Mouse (Mus musculus) forebrain, embryonic 13.5 days (tissue): ENCODE results near the gene Dbf4. TPM values are rescaled to one million over a fixed set of nuclear protein-coding genes. Genes with fewer than 3 reads are reported as not detected.

Experiments
- ATAC-seq: fragments of 200-750 bp; cut with Nextera tagmentation; 2 replicates; pipeline ENCODE4 v1.8.0; 2017
- H3K27ac ChIP-seq: fragments of 300-500 bp; sonication (generic); 2 replicates; pipeline ENCODE4 v1.5.1; 2015; ENCODE audit warnings: inconsistent platforms, mild to moderate bottlenecking, moderate library complexity
- H3K27me3 ChIP-seq: fragments of 300-500 bp; sonication (generic); 2 replicates; pipeline ENCODE4 v1.6.1; 2015; ENCODE audit warnings: mild to moderate bottlenecking, inconsistent platforms
- H3K36me3 ChIP-seq: fragments of 300-500 bp; sonication (generic); 2 replicates; pipeline ENCODE4 v1.6.1; 2015; ENCODE audit warnings: mild to moderate bottlenecking, inconsistent platforms; ENCODE audit not compliant: poor library complexity, severe bottlenecking
- H3K4me1 ChIP-seq: fragments of 300-500 bp; sonication (generic); 2 replicates; pipeline ENCODE4 v1.6.1; 2015; ENCODE audit warnings: inconsistent platforms
- H3K4me2 ChIP-seq: fragments of 300-500 bp; sonication (generic); 2 replicates; pipeline ENCODE4 v1.6.1; 2015; ENCODE audit warnings: inconsistent platforms, mild to moderate bottlenecking, moderate library complexity
- H3K4me3 ChIP-seq: fragments of 300-500 bp; sonication (generic); 2 replicates; pipeline ENCODE4 v1.5.1; 2015; ENCODE audit warnings: mild to moderate bottlenecking, inconsistent platforms
- H3K9ac ChIP-seq: fragments of 300-500 bp; sonication (generic); 2 replicates; pipeline ENCODE4 v1.6.1; 2015; ENCODE audit warnings: mild to moderate bottlenecking, inconsistent platforms
- H3K9me3 ChIP-seq: fragments of 300-500 bp; sonication (generic); replicated peaks from 2 replicates; pipeline ENCODE4 v1.6.1; 2016; ENCODE audit warnings: inconsistent platforms
- WGBS: fragments of 180-500 bp; shearing (Covaris S2); methylation state at CpG from one replicate; pipeline ENCODE4 v1.1.7; 2015; 5-methylcytosine and 5-hydroxymethylcytosine counted together
- polyA plus RNA-seq: library from polyadenylated mRNA; unstranded; fragments of >200 nt; fragmentation: Nextera tagmentation; extraction: Ambion mirVana; gene quantifications from 2 replicates; pipeline ENCODE4 v1.2.1, GENCODE M21; 2015

Dbf4 gene
- polyA plus RNA-seq, 1 experiment from 2014 or later = 43.4 TPM

DNA sequence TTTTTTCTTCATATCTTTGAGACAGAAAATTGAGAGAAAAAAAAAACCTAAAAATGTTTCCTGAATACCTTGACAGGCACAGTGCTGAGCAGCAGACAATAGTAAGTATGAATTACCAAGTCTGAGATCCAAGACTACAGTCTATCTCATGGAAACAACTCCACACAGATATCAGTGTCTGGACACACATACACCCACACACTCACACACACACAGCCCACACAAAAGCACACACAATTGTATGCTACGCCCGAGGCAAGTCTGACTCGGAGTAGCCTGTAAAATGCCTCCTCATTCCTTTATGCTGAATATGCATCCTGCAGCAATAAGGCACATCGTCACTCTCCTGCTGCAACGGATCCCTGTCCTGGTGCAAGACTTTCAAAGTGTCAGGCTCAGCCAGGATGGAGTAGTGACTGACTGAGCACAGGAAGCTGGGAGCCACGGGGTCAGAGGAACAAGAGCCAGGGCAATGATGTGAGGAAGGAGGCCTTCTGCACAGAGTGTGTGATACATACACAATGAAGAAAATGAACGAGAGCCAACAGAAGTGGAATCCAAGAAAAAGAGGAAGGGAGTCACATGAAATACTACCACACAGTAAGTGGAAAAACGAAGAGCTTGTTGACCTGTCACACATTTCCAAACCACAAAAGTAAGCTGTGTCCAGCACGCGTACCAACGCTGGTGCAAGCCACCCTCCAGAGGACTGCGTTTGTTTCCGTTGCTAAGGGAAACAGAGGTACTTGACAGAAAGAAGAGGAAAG lies 65.4 kb downstream of the Dbf4 start:
- Histone ChIP-seq H3K9me3 (no peaks in the 10 kb centered on the region), H3K27me3 (no peaks in the 10 kb centered on the region), H3K4me1 (peaks cover 10% of the 10 kb centered on the region), H3K4me2 (no peak overlapping the region), H3K4me3 (no peak overlapping the region), H3K36me3 (no peaks in the 10 kb centered on the region), H3K27ac (no peak overlapping the region), H3K9ac (no peak overlapping the region)
- 68% methylated on average over 13 of the region's 13 CpGs for WGBS
- ATAC-seq = no peak

DNA sequence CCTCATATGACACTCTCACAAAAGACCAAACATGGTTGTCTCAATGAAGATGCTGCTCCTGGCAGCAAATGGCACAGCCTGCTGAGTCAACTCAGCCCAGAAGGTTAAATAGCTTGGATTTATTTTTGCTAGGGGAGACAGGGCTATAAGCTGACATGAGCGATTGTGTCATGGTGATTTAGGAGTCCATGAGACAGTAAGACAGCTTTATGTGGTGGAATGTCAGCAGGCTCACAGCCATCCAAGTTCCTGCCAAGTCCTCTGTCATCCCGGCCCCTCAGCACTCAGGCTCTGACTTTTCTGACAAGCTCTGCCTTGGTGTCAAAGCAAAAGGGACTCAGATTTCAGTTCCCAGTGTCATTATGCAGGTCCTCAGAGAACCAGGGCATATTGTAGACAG lies 66.2 kb downstream of the Dbf4 start:
- WGBS = 64% methylated on average over 2 of the region's 2 CpGs
- Histone ChIP-seq H3K27ac (no peak overlapping the region), H3K4me2 (no peak overlapping the region), H3K36me3 (no peaks in the 10 kb centered on the region), H3K4me1 (peaks cover 10% of the 10 kb centered on the region), H3K9ac (no peak overlapping the region), H3K27me3 (no peaks in the 10 kb centered on the region), H3K4me3 (no peak overlapping the region), H3K9me3 (no peaks in the 10 kb centered on the region)
- no peak for ATAC-seq

DNA sequence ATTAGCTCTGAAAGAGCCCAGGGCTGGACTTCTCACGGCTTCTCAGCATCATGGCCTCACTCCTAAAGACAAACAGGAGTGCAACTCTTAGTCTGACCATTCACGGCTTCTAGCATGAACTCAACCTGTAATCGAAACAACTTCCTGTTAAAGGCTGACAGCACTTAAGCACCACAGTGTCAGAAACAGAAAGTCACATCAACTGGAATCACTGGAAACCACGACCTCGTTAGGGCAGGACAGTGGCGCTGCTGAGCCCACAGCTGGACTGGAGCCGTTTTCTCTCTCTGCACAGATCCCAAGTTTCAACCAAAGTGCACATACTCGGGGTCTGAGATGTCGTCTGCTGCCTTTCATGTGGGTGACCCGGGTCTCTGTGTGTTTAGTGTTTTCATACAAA lies 73.0 kb downstream of the Dbf4 start:
- H3K4me1 ChIP-seq = no peaks in the 10 kb centered on the region
- ATAC-seq = no peak
- no peak overlapping the region for H3K4me2 ChIP-seq
- no peaks in the 10 kb centered on the region for H3K27me3 ChIP-seq
- WGBS = 80% methylated on average over 10 of the region's 10 CpGs
- no peak overlapping the region for H3K9ac ChIP-seq
- 0 out of 2 replicates have a peak, but pooled peaks cover 2% of the 10 kb centered on the region for H3K36me3 ChIP-seq
- no peak overlapping the region for H3K27ac ChIP-seq
- H3K9me3 ChIP-seq = no peaks in the 10 kb centered on the region
- no peak overlapping the region for H3K4me3 ChIP-seq

Other genes with a start within 250 kb of the Dbf4 start
- gene Adam22, start 54.6 kb downstream of the Dbf4 start, polyA plus RNA-seq = 20.8 and 24.8 TPM in 2 replicates
- 9.3 and 9.6 TPM in 2 replicates for gene Slc25a40, start 134 bp upstream of the Dbf4 start, polyA plus RNA-seq
- gene Rundc3b, start 200.2 kb upstream of the Dbf4 start, polyA plus RNA-seq = 16.9 and 18.8 TPM in 2 replicates
- gene Abcb1a, start 237.4 kb upstream of the Dbf4 start, polyA plus RNA-seq = 0.71 and 0.88 TPM in 2 replicates